26 mouse cellular contexts compared by ENCODE assay signal in genomic region chr10:100044153-100044552, GRCm38 (mm10). TPM values are rescaled to one million over a fixed set of nuclear protein-coding genes. Genes with fewer than 3 reads are reported as not detected.
DNase-seq lines count a peak whose midpoint lies in the region; ATAC-seq and TF ChIP-seq lines count a peak whose summit lies in the region.
"Had no signal": no experiment of that assay in that cellular context is flagged by ENCODE, and none has a peak within 500 bp of the region (broad histone marks: within the 10 kb centered on the region; RNA-seq: fewer than 3 reads in every experiment).

No protein-coding gene starts in this region.

- H3K9ac ChIP-seq in heart, adult 2 months (ENCODE audit: low read depth, low read length), result no peak overlapping the region
- H3K9ac ChIP-seq in stomach, embryonic 16.5 days (ENCODE audit: low read length), result no peak overlapping the region
- no peak overlapping the region for H3K9ac ChIP-seq in intestine, embryonic 15.5 days
- H3K9ac ChIP-seq: embryonic facial prominence, embryonic 13.5 days; embryonic facial prominence, embryonic 15.5 days; forebrain, embryonic 12.5 days had no signal

- peaks cover 5% of the 10 kb centered on the region for H3K79me2 ChIP-seq in heart, adult 2 months (replicated peaks; ENCODE audit: control insufficient read depth, insufficient read depth, low read length)

- 85% methylated on average over 6 of the region's 6 CpGs for WGBS in heart, adult 2 months
- 65% methylated on average over 6 of the region's 6 CpGs for WGBS in stomach, embryonic 16.5 days
- WGBS in intestine, embryonic 15.5 days, result 80% methylated on average over 6 of the region's 6 CpGs

- ATAC-seq in stomach, embryonic 16.5 days (ENCODE audit: insufficient read depth, low FRiP score), result peak; percentile 40; the same call in 1 of the 2 replicates
- ATAC-seq in granulocyte monocyte progenitor cell, adult 5-6 weeks (replicated peaks; ENCODE audit: poor library complexity, severe bottlenecking), result no peak
- no peak; the same call in 1 of the 2 replicates for ATAC-seq in intestine, embryonic 15.5 days
- ATAC-seq: activated CD4-positive, CD25-positive, alpha-beta regulatory T cell, adult 4 months; CD4-positive, CD25-positive, alpha-beta regulatory T cell, adult 4 months; forebrain, embryonic 14.5 days; forebrain, embryonic 16.5 days; Patski had no signal

- no peaks in the 10 kb centered on the region for H3K9me3 ChIP-seq in stomach, embryonic 16.5 days (replicated peaks; ENCODE audit: control insufficient read depth, low read length)
- no peaks in the 10 kb centered on the region; the same call in 1 of the 2 replicates for H3K9me3 ChIP-seq in intestine, embryonic 15.5 days
- H3K9me3 ChIP-seq: embryonic facial prominence, embryonic 13.5 days; embryonic facial prominence, embryonic 15.5 days; forebrain, embryonic 10.5 days; forebrain, embryonic 12.5 days had no signal

- no peak overlapping the region for H3K27ac ChIP-seq in heart, adult 2 months
- no peak overlapping the region for H3K27ac ChIP-seq in stomach, embryonic 16.5 days (ENCODE audit: low read length)
- no peak overlapping the region for H3K27ac ChIP-seq in intestine, embryonic 15.5 days
- H3K27ac ChIP-seq: embryonic facial prominence, embryonic 13.5 days; embryonic facial prominence, embryonic 15.5 days; forebrain, embryonic 10.5 days; forebrain, embryonic 12.5 days had no signal

- peak; percentile 35 for DNase-seq in heart, adult 11 months
- no peak for DNase-seq in heart, adult 2 months
- DNase-seq: adrenal gland, adult 8-10 months; adrenal gland, postnatal 14 days; adrenal gland, postnatal 36 days; B cell, adult 2 months; cerebellum, adult 11-12 months; cerebellum, adult 2 months; cerebellum, adult 9-10 months; cerebellum, postnatal 10 days; cerebellum, postnatal 25 days had no signal

- H3K4me1 ChIP-seq in heart, adult 2 months (ENCODE audit: control insufficient read depth, insufficient read depth, low read length), result peaks cover 7% of the 10 kb centered on the region
- H3K4me1 ChIP-seq in stomach, embryonic 16.5 days (ENCODE audit: control insufficient read depth, insufficient read depth, low read length), result peaks cover 8% of the 10 kb centered on the region
- H3K4me1 ChIP-seq in intestine, embryonic 15.5 days (replicated peaks), result peaks cover 3% of the 10 kb centered on the region; the same call in 1 of the 2 replicates
- H3K4me1 ChIP-seq: embryonic facial prominence, embryonic 13.5 days; embryonic facial prominence, embryonic 15.5 days; forebrain, embryonic 12.5 days had no signal

- TF ChIP-seq POLR2A in heart, adult 2 months (IDR thresholded peaks at IDR 0.05; ENCODE audit: insufficient read depth, low read depth, low read length), result no peak

- no peak for TF ChIP-seq CTCF in heart, adult 2 months (IDR thresholded peaks at IDR 0.05)

- no peak overlapping the region for H3K4me3 ChIP-seq in heart, adult 2 months
- no peak overlapping the region for H3K4me3 ChIP-seq in stomach, embryonic 16.5 days (replicated peaks; ENCODE audit: low read length)
- H3K4me3 ChIP-seq in intestine, embryonic 15.5 days (replicated peaks), result no peak overlapping the region
- H3K4me3 ChIP-seq: embryonic facial prominence, embryonic 13.5 days; embryonic facial prominence, embryonic 15.5 days; erythroblast, embryonic 14.5 days; forebrain, embryonic 10.5 days; forebrain, embryonic 12.5 days had no signal

- no peak for TF ChIP-seq EP300 in heart, adult 2 months (IDR thresholded peaks at IDR 0.05; ENCODE audit: insufficient read depth, low read depth, low read length)

- intact Hi-C loops in heart, adult 2 months (cut with DNase I), result no loop called here

- no peak overlapping the region for H3K4me2 ChIP-seq in stomach, embryonic 16.5 days (ENCODE audit: low read depth, low read length)
- H3K4me2 ChIP-seq in intestine, embryonic 15.5 days (replicated peaks), result no peak overlapping the region
- H3K4me2 ChIP-seq: embryonic facial prominence, embryonic 13.5 days; embryonic facial prominence, embryonic 15.5 days; forebrain, embryonic 12.5 days had no signal

- no peaks in the 10 kb centered on the region for H3K27me3 ChIP-seq in heart, adult 2 months (ENCODE audit: control insufficient read depth, insufficient read depth, low read length)
- H3K27me3 ChIP-seq in stomach, embryonic 16.5 days (ENCODE audit: control insufficient read depth, insufficient read depth, low read length), result no peaks in the 10 kb centered on the region
- H3K27me3 ChIP-seq in intestine, embryonic 15.5 days (replicated peaks), result no peaks in the 10 kb centered on the region
- H3K27me3 ChIP-seq: CH12.LX; embryonic facial prominence, embryonic 13.5 days; embryonic facial prominence, embryonic 15.5 days; forebrain, embryonic 12.5 days; Patski had no signal

- peaks cover 53% of the 10 kb centered on the region for H3K36me3 ChIP-seq in heart, adult 2 months (ENCODE audit: control insufficient read depth, insufficient read depth, low read length)
- no peaks in the 10 kb centered on the region for H3K36me3 ChIP-seq in stomach, embryonic 16.5 days (ENCODE audit: control insufficient read depth, insufficient read depth, low read length)
- H3K36me3 ChIP-seq in intestine, embryonic 15.5 days, result no peaks in the 10 kb centered on the region
- H3K36me3 ChIP-seq: embryonic facial prominence, embryonic 13.5 days; embryonic facial prominence, embryonic 15.5 days; forebrain, embryonic 10.5 days; forebrain, embryonic 12.5 days; G1E had no signal

RNA-seq across cellular contexts. Expression of gene Kitl, which starts 28.7 kb away (rescaled TPM):
- total RNA-seq in heart, adult 2 months (2021), result 10 to 100 TPM; 60.0 to 62.5 TPM
- polyA plus RNA-seq in heart, adult 2 months (2012; rRNA removed), result 21.6 and 53.9 TPM in 2 replicates
- 35.9 and 36.8 TPM in 2 replicates for polyA plus RNA-seq in stomach, embryonic 16.5 days (2015; fragmentation: Nextera tagmentation; extraction: Ambion mirVana)
- total RNA-seq in granulocyte monocyte progenitor cell, adult 5-6 weeks (2014; fragmentation: Nextera tagmentation), result 0.17 TPM in 1 of 2 replicates, not detected in the other
- total RNA-seq in granulocyte monocyte progenitor cell, adult 5-6 weeks (2017), result not detected in 2 replicates
- polyA plus RNA-seq in intestine, embryonic 15.5 days (2015; fragmentation: Nextera tagmentation; extraction: Ambion mirVana), result 28.5 and 32.7 TPM in 2 replicates
- total RNA-seq: CH12.LX had no signal
- polyA plus RNA-seq: erythroblast, embryonic 14.5 days; G1E had no signal
